Mouse (Mus musculus): ENCODE results near the gene Ccna2.

Ccna2 gene

DNA sequence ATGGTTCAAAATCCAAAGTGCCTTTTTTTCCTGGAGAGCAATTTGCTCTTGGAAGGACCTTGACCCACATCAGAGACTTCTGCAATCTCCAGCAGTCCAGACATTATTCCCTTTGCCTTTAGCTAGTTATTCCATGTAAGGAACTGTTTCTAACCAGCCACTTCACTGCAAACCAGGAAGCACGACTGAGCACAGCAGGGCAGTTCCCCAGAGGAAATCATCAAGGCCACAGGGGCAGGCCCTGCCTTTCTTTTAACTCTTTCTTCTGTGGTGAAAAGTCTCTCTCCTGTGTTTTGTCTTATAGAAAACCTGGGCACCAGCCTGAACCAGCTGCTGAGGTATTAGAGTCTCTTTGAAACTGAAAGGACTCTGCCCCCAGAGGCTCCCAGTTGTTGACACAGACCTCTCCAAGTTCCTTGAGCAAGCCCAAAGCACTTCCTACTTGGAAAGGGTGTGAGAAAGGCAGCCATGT is 38.7 kb downstream of the Ccna2 start:
- DNase-seq (ENCODE audit: low read depth, low spot score) = no peak

DNA sequence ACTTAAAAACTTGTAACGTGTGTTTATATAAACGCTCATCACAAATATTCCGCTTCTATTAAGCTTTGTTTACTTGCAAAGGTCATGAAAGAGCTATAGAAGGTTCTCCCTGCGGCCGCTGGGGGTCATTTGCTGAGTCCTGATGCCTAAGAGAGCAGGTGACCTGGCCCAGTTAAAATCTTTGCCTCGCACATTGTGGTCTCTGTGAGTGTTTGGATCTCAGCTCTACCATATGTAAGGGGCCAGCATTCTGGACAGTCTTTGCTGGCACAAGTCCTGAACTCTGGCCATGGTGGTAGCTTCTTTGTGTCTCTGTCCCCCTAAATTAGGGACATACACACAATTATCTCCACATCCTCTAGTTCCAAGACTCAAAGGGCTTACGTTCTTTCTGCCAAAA is 39.2 kb downstream of the Ccna2 start:
- no peak for DNase-seq (ENCODE audit: low read depth, low spot score)

DNA sequence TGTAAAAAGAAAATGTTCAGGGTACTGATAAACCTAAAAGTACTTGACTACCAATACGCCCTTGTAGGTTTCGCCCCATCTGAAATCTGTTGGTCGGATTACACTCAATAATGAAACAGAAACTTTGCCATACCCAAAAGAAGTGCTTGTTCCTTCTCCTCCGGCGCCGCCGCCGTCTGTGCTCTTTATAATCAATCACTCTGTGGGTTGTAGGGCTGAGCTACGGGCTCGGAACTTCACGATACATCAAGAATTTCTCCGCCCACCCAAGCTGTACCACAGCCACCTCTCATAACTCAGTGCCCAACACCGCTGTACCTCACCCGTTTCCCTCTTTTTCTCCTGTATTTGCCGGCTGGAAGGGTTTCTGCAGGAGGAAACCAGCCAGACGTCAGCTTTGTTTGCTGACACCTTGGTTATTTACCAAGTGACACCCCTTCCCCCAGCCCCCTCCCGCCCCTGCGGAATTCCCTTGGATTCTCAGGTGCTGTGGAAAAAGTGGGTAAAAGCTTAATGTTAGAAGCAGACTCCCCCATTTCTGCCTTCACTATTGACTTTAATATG is 39.9 kb downstream of the Ccna2 start:
- peak; percentile 65 for DNase-seq (ENCODE audit: low read depth, low spot score)

- DNase-seq (ENCODE audit: low read depth, low spot score) = no peak
These were observed 40.7 kb downstream of the Ccna2 start for GRCm38 (mm10) chr3:36531242-36531641.

- DNase-seq (ENCODE audit: low read depth, low spot score) = no peak
These were observed 41.2 kb downstream of the Ccna2 start for GRCm38 (mm10) chr3:36530781-36531180.

DNA sequence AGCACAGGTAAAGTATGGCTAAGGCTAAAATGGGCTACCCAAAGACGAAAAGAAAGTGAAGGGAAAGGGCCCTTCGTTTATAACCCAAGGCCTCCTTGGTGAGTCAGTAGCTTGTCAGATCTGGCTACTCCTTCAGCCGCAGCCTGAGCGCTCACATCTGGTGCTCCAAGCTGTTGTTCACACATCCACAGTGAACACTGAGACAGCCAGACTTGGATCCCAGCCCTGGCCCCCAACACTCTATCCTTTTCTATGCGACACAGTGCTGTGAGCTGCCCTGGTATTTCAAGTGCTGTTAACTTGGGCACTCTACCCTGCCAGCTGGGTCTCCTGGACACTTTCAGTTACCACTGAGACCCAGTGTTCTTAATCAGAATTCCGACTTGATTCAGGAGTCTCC is 41.6 kb downstream of the Ccna2 start:
- DNase-seq (ENCODE audit: low read depth, low spot score) = no peak

DNA sequence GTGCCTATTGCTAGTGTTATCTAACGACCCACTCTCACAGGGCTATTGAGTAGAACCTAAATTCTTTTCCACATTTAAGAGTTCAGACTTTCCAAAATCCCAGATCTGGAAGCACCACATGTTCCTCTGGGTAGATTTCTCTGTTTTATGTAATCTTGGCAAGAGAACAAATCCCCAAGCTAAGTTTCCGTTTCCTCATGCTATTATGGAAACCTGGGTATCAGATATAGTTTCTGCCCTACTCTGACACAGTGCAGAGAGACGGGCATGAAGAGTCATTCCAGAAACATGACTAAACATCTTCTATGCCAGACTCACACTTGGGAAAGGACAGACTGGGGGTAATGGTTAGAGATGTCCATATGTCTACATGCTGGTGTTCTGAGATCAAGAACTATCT is 47.5 kb downstream of the Ccna2 start:
- no peak for DNase-seq (ENCODE audit: low read depth, low spot score)

GRCm38 (mm10) chr3:36522137-36522536 is 49.8 kb downstream of the Ccna2 start:
- DNase-seq (ENCODE audit: low read depth, low spot score) = no peak

DNA sequence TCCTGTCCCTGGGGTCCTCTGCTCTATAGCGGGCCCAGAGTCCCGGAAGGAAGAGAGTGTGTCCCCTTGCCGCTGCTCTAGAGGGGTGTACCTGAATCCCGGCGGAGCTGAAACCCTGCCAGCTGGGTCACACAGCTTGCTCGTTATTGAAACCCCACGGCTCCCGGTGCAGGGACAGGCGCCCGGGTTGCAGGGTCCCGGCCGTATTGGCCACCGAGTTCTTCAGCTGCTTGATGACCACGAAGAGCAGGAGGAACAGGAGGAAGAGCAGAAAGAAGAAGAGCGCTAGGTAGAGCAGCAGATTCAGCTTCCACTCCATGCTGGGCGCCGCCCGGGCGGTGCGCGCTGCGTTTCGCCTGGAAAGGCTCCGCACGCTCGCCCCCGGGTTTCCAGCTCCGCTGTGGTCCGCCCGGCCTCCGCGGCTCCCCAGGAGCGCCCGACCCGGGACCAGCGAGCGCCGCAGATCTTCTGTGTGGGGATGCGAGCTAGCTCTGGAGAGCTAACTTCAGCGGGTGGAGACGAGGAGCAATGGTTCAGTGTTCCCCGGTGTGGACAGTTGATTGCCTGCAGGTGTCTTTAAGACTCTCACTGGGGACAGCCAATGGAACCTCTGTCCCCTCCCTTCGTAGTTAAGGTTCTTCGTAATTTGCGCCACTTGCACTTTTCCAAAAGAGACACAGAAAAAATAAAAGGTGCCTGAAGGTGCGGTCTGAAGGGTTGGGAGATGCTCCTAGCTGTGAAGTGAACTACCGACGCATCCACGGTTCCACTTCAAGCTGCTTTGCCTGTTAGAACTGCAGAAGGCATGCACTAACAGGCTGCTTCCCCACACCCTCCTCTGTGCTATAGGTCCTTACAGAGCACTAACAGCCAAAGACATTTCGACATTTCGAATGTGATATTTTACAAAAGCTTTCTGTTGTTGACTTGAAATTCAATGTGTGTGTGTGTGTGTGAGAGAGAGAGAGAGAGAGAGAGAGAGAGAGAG is 50.6 kb downstream of the Ccna2 start, which contains the start of gene Gm11549:
Gene Gm11549, minus strand, starts transcription at position 741 of the 988 bp plus-strand sequence.
- no peak for DNase-seq (ENCODE audit: low read depth, low spot score)

GRCm38 (mm10) chr3:36516196-36516595 is 55.8 kb downstream of the Ccna2 start:
- DNase-seq (ENCODE audit: low read depth, low spot score) = no peak
